Mouse (Mus musculus) embryo, embryonic 11 days (tissue): ENCODE measurements around the gene Atp2b2.
A peak's percentile ranks its signal among the peaks of the same experiment; 100 is the strongest.

Experiments
- DNase-seq: peaks from one replicate; pipeline ENCODE4 v3.0.0-alpha.2; 2015

The Atp2b2 gene

GRCm38 (mm10) chr6:113855581-113855980 lies 186.8 kb downstream of the Atp2b2 start:
- no peak for DNase-seq

GRCm38 (mm10) chr6:113852318-113852717 lies 190.1 kb downstream of the Atp2b2 start:
- peak; percentile 87 for DNase-seq

- no peak for DNase-seq
Measured at GRCm38 (mm10) chr6:113849819-113850218, 192.6 kb downstream of the Atp2b2 start.

GRCm38 (mm10) chr6:113848655-113849054 lies 193.8 kb downstream of the Atp2b2 start:
- DNase-seq: no peak

GRCm38 (mm10) chr6:113847092-113847491 lies 195.3 kb downstream of the Atp2b2 start:
- DNase-seq: no peak

- DNase-seq: peak; percentile 57
Measured at GRCm38 (mm10) chr6:113843248-113843647, 199.2 kb downstream of the Atp2b2 start.

- DNase-seq: no peak
Measured at GRCm38 (mm10) chr6:113838493-113838892, 203.9 kb downstream of the Atp2b2 start.

GRCm38 (mm10) chr6:113837740-113838139 lies 204.7 kb downstream of the Atp2b2 start:
- DNase-seq: no peak

GRCm38 (mm10) chr6:113836545-113836944 lies 205.9 kb downstream of the Atp2b2 start:
- no peak for DNase-seq

- no peak for DNase-seq
Measured at GRCm38 (mm10) chr6:113830463-113830862, 211.9 kb downstream of the Atp2b2 start.

- no peak for DNase-seq
Measured at GRCm38 (mm10) chr6:113827309-113827708, 215.1 kb downstream of the Atp2b2 start.

- DNase-seq: peak; percentile 34
Measured at GRCm38 (mm10) chr6:113822417-113822816, 220.0 kb downstream of the Atp2b2 start.

- no peak for DNase-seq
Measured at GRCm38 (mm10) chr6:113816690-113817089, 225.7 kb downstream of the Atp2b2 start.

GRCm38 (mm10) chr6:113811462-113811861 lies 231.0 kb downstream of the Atp2b2 start:
- DNase-seq: no peak

GRCm38 (mm10) chr6:113810667-113811066 lies 231.7 kb downstream of the Atp2b2 start:
- DNase-seq: no peak

- DNase-seq: no peak
Measured at GRCm38 (mm10) chr6:113806241-113806640, 236.2 kb downstream of the Atp2b2 start.

GRCm38 (mm10) chr6:113801233-113801632 lies 241.2 kb downstream of the Atp2b2 start:
- no peak for DNase-seq

GRCm38 (mm10) chr6:113799915-113800314 lies 242.5 kb downstream of the Atp2b2 start:
- no peak for DNase-seq

GRCm38 (mm10) chr6:113799349-113799748 lies 243.1 kb downstream of the Atp2b2 start:
- DNase-seq: peak; percentile 25

GRCm38 (mm10) chr6:113798921-113799320 lies 243.5 kb downstream of the Atp2b2 start:
- DNase-seq: no peak

- DNase-seq: peak; percentile 66
Measured at GRCm38 (mm10) chr6:113795241-113795702, 247.1 kb downstream of the Atp2b2 start.

GRCm38 (mm10) chr6:113792368-113792767 lies 250.0 kb downstream of the Atp2b2 start:
- DNase-seq: no peak

GRCm38 (mm10) chr6:113791012-113791411 lies 251.4 kb downstream of the Atp2b2 start:
- no peak for DNase-seq

- peak; percentile 24 for DNase-seq
Measured at GRCm38 (mm10) chr6:113787459-113787968, 254.9 kb downstream of the Atp2b2 start.

- no peak for DNase-seq
Measured at GRCm38 (mm10) chr6:113785658-113786057, 256.8 kb downstream of the Atp2b2 start.
